9 mouse cellular contexts compared by ENCODE assay signal in the genomic region with DNA sequence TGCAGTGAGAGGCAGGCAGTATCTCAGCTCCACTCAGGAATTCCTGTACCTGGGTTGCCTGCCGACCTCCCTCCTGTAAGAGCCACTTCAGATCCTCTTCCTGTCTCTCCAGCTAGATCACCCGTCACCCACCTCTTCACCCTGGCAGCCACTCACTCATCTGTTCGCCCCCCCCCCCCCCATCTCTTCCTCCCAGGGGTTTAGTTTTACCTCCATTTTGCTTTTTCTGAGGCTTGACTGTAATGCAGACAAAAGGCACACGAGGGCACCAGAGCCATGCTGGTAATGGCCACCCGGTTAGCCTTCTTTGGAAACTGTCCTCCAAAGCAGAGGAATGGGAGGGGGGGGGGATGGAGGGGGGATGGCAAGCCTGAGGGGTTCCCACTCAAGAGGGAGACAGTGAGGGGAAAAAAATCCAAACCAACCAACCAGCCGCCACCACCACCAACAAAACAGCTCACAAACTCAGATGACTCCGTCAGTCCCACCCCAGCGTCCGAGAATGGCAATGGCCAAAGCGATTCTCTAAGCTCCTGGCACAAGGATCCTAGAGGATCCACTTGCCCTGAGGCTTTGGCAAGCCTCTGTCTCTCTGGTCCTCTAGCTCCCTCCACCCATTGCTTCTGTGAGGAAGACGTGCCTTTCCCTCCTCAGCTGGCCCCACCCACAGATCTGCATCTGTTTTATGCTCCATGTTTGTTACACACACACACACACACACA. TPM values are rescaled to one million over a fixed set of nuclear protein-coding genes. Genes with fewer than 3 reads are reported as not detected.
A peak's percentile ranks its signal among the peaks of the same experiment; 100 is the strongest.
DNase-seq lines count a peak whose midpoint lies in the region; ATAC-seq lines count a peak whose summit lies in the region.
"Had no signal": no experiment of that assay in that cellular context is flagged by ENCODE, and none has a peak within 500 bp of the region (broad histone marks: within the 10 kb centered on the region; RNA-seq: fewer than 3 reads in every experiment).

No protein-coding gene starts in this region.

- no peak overlapping the region for H3K27ac ChIP-seq in hindbrain, embryonic 14.5 days
- H3K27ac ChIP-seq: liver, embryonic 15.5 days had no signal

- WGBS in hindbrain, embryonic 14.5 days, result 18% methylated on average over 10 of the region's 11 CpGs

- H3K27me3 ChIP-seq in hindbrain, embryonic 14.5 days (ENCODE audit: control insufficient read depth, insufficient read depth, low read length), result no peaks in the 10 kb centered on the region

- peak; percentile 19 for DNase-seq in cerebellum, adult 11 months
- no peak for DNase-seq in cerebellum, adult 9-10 months
- DNase-seq in cerebellum, postnatal 10 days, result peak; percentile 78 to 81
- peak; percentile 44 to 68 for DNase-seq in frontal cortex, postnatal 36 days (ENCODE audit: low spot score in 2 of 2)
- peak; percentile 83 for DNase-seq in hindbrain, embryonic 14.5 days (ENCODE audit: low spot score)
- peak; percentile 53 to 62 for DNase-seq in left cerebral cortex, adult 18-20 months (ENCODE audit: low spot score in 2 of 2)
- peak; percentile 59 to 81 for DNase-seq in lung, postnatal 4 days
- DNase-seq in right cerebral cortex, postnatal 10 days (ENCODE audit: low spot score in 2 of 2), result peak; percentile 63 to 77

- no peak overlapping the region for H3K4me3 ChIP-seq in hindbrain, embryonic 14.5 days (replicated peaks; ENCODE audit: low read length)
- H3K4me3 ChIP-seq: liver, embryonic 15.5 days had no signal

- no peaks in the 10 kb centered on the region for H3K9me3 ChIP-seq in hindbrain, embryonic 14.5 days (ENCODE audit: control insufficient read depth, low read length)
- H3K9me3 ChIP-seq: liver, embryonic 15.5 days had no signal

- H3K36me3 ChIP-seq in hindbrain, embryonic 14.5 days (replicated peaks; ENCODE audit: control insufficient read depth, insufficient read depth), result no peaks in the 10 kb centered on the region

- no peak overlapping the region for H3K9ac ChIP-seq in hindbrain, embryonic 14.5 days
- H3K9ac ChIP-seq: liver, embryonic 15.5 days had no signal

- H3K4me1 ChIP-seq in hindbrain, embryonic 14.5 days (replicated peaks; ENCODE audit: control insufficient read depth, insufficient read depth, low read length), result peaks cover 3% of the 10 kb centered on the region; the same call in 1 of the 2 replicates

- H3K4me2 ChIP-seq in hindbrain, embryonic 14.5 days (replicated peaks), result peak overlapping the region; percentile 20; the same call in 1 of the 2 replicates
- H3K4me2 ChIP-seq: liver, embryonic 15.5 days had no signal

- ATAC-seq in hindbrain, embryonic 14.5 days (ENCODE audit: low FRiP score), result peak; percentile 61

RNA-seq across cellular contexts. Expression of a gene that starts 9.8 kb away (rescaled TPM):
- polyA plus RNA-seq in hindbrain, embryonic 14.5 days (2014; fragmentation: Nextera tagmentation; extraction: Ambion mirVana), result 69.3 and 79.1 TPM in 2 replicates
- total RNA-seq in left cerebral cortex, adult 18-20 months (2021), result 100 to 1,000 TPM; 108 to 115 TPM
